Mouse (Mus musculus): ENCODE results near the gene Il2ra.
"Not testable (repeated sequence)": the region's sequence is repeated elsewhere in the genome, so short reads cannot be mapped to it uniquely, and the experiment has no call there.

Gene Il2ra

DNA sequence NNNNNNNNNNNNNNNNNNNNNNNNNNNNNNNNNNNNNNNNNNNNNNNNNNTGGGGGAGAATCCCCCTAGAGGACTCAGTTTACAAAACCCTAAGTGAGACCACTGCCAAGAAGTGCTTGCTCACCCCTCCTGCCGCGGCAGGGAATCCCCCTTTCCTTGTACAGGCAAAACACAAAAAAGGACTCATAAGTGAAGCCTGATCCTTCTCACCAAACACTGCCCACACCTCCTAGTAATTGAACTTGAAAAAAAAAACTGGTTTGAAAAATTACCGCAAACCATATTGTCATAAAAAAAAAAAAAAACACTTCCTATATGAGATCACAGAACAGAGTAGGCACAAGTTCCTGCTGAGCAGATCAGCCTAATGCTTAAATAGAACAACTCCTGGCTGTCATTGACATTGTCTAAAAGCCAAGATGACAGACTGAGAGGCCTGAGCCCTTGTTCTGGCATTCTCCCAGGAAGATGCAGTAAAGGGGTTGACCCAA is at the start of gene Il2ra:
TSS of gene Il2ra (plus strand) at position 357 of the 491 bp plus-strand sequence.
- no peak for DNase-seq

DNA sequence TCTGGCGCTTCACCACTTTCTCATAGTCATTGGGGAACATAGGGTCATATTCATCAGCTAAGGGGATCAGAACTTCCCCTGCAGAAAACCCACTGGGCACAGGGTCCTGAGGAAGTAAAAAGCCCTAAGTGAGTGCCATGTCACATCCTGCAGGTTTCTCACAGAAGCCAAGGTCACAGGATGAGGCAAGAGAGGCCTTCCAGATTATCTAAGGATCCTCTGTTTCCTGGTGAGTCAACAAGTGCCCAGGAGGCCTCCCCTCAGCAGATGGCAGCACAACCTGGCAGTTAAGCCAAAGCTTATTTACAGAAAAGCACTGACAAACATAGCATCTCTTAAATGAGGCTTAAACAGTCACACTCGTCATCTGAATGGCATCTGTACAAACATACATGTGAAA is 45.9 kb upstream of the Il2ra start:
- DNase-seq, result no peak

DNA sequence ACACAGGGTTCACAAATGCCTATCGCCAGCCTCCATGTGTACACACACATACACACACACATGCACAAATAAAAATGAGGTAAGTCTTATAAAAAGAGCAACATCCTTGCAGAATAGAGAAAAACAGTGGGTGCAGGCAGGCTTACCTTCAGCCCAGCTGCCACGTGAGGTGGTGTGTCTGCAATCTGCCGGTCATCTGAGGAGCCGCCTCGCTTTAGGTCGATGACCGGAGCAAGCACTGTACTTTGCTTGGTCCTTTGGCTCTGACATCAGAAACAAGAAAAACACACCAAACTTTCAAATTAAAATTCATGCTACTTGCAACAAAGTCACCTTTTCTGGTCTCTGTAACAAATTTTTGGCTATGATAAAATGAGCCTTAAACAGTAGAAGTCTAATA is 44.7 kb upstream of the Il2ra start:
- DNase-seq, result no peak

DNA sequence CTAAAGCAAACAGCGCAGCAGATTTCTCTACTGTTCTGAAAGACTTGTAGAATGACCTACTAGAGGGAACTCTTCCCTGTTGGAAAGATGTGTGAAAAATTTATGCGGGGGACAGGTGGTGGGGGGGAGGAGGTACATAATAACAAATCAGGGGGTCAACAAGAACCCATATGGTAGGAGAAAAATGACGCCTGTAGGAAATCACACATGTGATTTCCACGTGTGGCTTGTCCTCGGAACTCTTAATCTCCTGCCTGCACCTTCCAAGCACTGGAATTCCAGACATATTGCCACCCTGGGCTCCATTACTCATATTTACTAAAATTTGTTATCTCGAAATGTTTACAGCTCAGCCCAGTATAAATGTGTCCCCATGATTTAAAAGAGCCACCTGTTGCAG is 40.8 kb upstream of the Il2ra start:
- no peak for DNase-seq

DNA sequence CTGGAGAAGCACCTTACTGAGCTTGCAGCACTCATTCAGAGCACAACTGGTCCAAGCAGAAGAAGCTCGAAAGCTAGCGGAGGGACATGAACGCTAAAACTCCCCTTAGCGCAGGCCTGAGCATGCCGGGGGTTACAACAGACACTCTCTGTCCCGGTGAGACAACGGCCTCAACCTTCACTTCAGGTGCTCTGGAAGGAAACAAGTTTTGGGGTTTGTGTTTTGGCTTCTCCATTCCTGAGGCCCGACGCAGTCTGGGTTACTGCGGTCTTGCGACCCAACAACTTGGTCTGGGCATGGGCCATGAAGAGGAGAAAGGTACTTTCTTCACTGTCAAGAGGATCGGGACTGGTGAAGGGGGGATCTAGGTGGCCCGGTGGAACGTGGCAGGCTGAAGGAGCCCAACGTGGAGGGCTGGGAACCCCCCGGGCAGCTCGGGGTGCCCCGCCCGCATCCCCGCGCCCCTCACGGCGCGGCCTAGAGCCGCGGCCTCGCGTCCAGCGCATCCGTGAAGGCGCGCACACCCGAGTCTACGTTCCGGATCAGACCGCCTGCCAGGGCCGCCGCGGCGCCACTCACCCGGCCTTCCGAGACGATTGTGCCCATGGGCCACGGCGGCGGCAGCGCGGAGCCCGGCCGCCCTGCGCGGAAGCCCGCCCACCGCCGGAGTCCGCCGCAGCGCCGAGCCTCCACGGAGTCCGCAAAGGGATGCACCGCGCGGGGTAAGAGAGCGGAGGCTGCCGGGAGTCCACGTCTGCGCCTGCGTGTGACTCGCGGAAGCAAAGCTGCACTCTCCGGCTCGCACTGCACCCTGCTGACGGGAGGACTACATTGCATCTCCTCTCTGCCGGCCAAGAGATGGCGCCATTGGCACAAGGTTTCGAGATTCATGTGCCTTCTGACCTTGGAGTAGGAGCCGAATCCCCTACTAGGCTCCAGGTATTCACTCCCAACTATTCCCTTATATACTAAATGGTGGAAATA is 39.8 kb upstream of the Il2ra start:
- DNase-seq, result peak; percentile 92 to 93

DNA sequence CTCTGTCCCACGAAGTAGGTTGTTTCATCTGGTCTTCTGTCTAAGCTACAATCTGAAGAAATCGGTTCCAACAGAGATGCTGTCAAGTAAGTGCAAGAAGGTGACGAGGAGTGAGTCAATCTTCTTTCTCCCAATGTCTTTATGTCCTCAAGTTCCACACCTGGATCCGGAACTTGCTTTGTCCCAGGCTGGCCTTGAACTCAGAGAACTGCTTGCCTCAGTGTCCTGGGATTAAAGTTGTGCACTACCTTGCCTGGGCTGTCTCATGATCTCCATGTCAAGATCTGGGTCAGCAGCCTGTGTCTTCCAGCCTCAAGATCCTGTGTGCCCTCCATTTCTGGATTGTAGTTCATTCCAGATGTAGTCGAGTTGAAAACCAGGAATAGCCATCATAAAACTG is 38.6 kb upstream of the Il2ra start, which contains the start of gene Rbm17:
TSS of gene Rbm17 (minus strand) at position 101 of the 400 bp plus-strand sequence.
- no peak for DNase-seq

DNA sequence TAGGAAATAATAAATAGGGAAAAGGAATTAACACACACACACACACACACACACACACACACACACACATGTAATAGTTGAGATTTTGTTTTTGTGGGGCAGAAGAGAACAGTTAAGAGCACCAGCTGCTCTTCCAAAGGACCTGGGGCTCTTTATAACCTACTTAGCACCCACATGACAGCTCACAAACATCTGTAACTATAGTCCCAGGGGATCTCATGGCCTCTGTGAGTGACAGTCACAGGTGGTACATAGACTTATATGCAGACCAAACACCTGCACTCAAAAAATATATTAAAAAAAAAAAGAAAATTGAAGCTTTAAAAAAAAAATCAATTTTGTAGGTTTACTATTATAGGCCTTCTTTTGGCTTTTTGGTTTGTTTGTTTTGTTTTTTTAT is 37.7 kb upstream of the Il2ra start:
- no peak for DNase-seq

DNA sequence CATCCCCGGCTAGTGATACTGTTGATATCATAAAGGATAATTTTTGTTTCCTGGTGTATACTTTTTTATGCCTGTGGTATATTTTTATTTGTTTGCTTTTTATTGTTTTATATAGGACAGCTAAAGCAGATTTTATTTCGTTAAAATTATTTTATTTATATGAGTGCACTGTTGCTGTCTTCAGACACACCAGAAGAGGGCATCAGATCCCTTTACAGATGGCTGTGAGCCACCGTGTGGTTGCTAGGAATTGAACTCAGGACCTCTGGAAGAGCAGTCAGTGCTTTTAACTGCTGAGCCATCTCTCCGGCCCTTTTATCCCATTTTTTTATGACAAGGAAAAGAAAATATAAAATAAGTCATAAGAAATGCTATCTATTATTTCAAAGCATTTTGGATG is 35.9 kb upstream of the Il2ra start:
- DNase-seq, result not testable (repeated sequence)

DNA sequence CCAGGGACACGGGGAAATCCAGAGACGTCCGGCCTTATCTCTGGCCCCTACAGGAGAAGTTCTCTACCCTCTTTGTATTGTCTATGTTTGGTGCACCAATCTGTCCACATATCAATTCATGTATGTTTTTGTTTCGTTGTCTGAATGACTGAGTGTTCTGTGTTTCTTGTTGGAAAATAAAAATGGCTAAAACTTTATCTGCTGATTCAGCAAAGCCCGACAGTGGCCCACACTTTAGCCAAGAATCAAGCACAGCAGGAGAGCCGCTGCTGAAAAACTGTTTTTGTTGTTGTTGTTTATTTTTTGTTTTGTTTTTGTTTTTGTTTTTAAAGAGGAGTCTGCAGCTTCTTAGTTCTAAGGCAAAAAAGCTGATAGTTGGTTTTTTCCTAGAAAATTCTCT is 29.7 kb upstream of the Il2ra start:
- not testable (repeated sequence) for DNase-seq

DNA sequence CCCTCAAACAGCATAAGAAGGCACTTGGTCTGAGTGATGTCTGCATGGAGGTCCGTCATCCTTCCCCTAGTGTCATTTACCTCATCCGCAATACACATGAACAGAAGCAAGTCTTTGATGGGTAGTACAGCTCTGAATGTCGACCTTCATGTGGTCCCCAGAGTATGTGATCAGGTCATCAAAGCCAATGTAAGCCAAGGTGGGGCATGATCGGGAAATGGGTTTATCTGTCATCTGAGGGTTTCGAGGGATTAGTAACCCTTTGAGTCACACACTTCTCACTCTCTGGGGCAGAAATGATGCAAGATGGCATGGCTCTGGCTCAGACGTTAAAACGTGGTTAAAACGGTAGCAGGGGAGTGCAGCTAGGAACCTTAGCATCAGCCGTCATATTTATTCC is 25.8 kb upstream of the Il2ra start:
- DNase-seq, result no peak

DNA sequence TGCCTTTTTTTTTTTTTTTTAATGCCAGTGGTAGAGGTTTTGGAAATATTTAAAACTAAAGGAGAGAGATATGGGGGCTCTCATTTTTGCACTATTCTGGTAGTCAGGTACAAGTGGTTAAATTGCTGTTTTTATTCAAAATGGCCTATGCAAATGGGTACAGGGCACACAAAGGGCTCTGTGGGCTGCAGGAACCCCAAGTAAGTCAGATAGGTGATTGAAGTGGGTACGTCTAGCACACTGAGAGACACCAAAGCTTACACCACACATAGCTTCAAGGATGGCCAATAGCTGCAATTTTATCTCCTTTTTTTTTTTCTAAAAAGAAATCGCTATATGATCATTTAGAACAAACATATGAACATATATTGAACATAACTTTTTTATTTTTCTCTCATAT is 23.0 kb upstream of the Il2ra start:
- DNase-seq, result no peak

DNA sequence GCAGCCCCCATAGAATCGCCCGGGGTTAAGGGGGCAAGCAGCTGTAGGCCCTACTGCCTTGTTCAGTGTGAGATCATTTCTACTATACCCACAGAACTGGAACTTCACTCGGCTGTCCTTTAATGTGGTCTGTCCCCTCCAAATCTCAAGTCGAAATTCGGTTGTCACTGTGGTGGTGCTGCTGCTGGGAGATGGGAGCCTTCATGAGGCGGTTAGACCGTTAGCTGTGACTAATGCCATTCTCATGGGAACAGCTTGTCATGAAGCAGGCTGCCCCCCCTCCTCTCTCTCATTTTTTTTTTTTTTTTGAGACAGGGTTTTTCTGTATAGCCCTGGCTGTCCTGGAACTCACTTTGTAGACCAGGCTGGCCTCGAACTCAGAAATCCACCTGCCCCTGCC is 19.4 kb upstream of the Il2ra start:
- DNase-seq, result no peak

DNA sequence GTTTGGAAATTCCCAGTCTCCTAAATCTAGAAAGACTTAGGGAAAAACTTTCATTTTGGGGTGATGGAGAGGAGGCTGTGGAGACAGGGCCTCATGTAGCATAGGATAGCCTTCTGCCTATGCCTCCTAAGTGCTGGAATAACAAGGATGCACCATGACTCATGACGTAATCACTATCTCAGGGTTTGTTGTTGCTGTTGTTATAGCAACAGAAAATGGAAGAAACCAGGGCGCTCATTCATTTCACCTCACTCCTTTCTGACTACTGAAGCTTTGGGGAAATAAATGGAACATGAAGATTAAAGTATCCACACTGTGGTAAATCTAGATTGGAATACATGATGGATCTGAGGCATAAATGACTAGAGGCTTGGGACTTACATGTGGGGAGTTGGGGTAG is 18.9 kb upstream of the Il2ra start:
- DNase-seq, result no peak

DNA sequence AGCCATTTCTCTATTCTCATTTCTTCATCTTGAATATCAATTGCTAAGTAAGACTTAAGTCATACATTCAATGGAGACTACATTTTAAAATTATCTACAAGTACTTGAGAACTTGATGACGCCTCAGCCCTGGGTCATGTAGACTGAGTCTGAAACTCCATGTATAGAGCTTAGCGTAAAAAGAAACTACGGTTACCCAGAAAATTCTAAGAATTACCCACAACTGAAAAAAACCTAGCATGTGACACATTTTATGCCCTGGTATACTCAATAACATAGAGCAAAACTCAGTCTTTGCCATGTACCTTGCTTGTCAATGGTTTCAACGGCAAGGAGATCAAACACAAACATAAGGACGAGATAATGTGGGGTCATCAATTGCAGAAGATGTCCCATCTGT is 16.7 kb upstream of the Il2ra start, which contains the start of gene Gm17490:
TSS of gene Gm17490 (minus strand) at position 375 of the 400 bp plus-strand sequence.
- no peak for DNase-seq

DNA sequence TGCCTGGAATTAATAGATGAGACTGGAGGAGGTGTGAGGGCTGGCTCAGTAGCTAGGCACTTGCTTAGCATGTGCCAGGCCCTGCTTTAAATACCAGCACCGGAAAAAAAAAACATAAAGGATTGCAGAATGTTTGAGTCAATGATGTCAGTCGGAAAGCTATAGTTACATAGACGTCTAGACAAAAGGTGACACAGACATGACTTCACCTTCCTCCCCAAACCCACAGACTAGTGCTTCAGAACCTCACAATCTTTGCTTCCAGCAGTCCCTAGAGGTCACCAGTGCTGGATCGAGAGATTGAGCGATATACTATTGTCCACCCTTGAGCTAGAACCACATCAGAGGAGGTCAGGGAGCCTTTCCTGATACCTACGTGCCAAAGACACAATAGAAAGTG is 7.6 kb upstream of the Il2ra start:
- peak in 1 of 2 experiments; percentile 41 for DNase-seq

DNA sequence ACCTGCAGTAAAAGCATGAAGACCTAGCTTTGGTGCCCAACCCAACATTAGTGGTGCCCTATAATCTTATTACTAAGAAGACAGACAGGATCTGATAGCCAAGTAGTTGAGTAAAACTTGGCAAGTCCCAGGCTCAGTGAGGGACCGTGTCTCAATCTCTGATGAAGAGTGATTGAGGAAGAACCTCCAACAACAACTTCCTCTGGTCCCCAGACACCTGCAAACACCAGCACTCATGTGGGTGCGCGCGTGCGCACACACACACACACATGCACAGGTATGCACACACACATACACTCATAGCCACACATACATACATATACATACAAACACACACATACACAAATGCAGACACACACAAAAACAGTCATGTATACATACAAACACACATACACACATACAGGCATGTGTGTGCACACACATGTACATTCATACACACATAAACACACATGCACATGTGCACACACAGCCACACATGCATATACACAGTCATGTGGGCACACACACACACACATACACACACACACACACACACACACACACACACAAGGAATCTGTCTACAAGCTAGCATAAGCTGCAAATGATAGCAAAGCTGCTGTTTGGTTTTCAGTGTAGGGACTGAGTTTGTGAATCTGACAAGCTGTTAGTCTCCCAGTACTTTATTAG is 7.0 kb upstream of the Il2ra start:
- peak; percentile 40 to 64 for DNase-seq

DNA sequence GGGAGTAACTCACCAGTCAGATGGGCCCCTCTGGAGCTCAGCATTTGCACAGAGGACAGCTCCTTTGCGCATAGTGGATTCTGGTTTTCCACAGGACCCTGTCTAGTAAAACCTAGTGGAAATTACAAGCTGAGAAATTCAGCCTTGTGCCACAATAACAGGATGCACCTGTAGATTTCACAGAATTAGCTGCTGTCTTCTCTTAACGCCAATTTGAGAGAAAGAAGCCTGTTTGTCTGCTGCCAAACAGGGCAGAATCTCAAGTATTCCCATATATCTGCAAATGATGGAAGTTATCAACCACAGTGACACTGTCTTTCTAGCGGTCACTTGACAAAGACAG is 6.5 kb upstream of the Il2ra start:
- peak in 1 of 2 experiments; percentile 57 for DNase-seq

DNA sequence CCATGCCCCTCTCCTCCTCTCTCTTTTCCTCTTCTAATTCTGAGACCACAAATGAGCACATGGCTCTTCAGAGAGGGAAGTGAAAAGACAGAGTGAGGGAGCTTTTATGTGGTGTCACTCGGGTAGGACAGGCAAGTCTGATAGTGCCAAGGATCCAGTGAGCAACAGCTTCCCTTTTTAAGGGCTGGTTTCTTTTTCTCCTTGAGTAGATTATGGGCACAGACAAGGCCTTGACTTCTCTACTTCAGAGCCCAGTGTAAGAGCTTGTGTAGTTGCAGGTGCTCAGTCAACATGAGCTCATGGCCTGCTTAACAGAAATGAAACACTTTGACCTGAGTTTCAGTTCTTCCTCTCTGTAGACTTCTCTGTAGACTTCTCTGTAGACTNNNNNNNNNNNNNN is 5.5 kb upstream of the Il2ra start:
- DNase-seq, result peak in 1 of 2 experiments; percentile 57

DNA sequence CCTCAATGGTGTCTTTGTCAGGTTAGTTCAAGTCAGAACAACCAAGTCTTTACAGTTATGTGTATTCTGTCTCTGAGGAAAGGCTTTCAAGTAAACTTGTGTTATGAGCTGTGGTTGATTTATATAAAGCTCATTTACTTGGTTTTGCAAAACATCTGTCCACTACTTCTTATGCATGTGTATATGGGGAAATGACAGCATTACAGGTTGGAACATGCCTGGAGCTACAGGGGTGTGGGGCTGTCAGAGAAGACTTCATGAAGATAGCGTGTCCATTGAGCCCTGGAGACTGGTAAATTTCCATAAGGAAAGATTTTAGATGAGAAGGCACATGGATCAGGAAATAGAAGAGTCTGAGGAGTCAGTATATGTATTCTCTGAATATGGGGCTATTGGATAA is 1.4 kb downstream of the Il2ra start:
- DNase-seq, result no peak

DNA sequence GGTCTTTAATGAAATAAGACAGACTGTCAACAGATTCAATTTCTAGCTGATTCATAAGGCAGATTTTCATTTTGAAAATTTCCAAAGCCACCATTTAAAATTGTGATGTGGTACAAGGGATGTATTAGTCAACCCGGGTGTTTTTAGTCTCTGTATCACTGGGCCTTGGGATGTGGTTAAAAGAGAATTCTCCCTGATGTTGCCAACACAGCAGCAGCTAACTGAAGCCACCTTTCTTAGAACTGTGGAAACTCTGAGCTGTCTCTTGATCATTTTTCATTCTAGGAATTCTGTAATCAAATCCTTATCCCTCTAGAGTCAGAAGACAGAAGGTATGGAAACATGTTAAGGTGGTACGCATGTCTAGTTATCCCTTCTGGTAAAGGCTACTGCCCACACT is 2.7 kb downstream of the Il2ra start:
- no peak for DNase-seq

DNA sequence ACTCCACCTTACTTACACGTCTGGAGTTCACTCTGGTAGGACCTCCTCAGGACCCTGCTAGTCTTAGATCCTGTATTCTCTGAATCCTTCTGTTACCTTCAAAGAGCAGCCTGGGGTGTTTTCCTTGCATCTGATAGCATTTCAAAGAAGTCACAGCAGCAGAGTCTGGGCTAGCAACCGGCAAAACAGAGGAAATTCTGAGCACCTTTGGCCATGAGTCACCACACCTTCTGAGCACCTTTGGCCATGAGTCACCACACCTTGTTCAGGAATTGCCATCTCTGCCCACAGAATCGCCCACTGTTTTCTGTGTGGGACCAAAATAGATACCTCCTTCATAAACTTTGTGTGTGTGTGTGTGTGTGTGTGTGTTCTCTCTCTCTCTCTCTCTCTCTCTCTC is 8.9 kb downstream of the Il2ra start:
- no peak for DNase-seq

DNA sequence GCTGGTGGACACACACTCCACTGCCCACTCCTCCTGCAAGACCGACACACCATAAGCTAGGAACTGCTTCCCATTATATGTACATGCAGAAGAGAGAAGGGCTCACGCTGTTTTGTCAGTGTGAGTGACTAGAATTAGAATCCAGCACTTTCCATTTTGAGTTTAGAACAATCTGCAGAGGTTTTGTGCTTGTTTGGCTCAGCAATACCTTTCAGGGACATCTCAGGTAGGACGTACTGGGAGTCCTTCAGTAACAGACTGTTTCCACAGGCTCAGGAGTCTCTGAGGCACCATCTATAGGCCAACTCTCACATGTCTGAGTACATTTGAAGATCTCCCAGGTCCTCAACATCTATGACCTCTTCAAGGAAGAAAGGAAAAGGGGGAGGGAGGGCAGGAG is 9.6 kb downstream of the Il2ra start:
- no peak for DNase-seq

DNA sequence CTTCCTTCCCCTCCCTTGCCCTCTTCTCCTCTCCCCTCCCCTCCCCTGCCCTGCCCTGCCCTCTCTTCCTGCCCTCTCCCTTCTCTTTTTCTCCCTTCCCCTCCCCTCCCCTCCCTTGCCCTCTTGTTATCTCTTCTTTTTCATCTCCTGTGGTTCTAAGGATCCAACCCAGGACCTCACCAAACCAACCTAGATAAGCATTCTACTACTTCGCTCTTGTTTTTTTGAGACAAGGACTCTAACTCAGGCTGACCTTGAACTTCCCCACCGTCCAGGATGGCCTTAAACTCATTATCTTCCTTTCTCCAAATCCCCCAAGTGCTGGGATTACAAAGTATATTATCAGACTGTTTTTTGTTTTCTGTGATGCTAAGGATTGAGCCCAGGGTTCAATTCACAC is 10.2 kb downstream of the Il2ra start:
- DNase-seq, result no peak

DNA sequence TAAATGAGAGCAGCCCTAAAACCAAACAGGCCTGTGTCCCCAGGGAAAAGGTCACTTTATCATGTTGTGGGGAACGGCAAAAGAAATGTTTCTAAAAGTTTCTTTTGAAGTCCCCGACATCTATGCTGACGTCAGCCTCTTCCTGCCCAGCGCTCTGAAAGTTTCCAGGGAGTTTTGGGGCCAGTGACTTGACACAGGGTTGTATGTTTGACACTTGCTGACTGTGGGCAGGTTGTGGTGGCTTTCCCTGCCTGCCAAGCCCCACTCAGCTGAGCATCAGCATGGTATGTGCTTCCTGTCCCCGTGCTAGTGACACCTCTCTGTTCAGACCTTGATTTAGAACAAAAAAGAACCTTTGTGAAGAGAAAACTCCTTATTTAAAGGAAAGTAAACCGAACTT is 10.7 kb downstream of the Il2ra start:
- DNase-seq, result peak; percentile 57 to 78
